10 mouse cellular contexts compared by ENCODE assay signal in genomic region chr14:119025889-119026288, GRCm38 (mm10).
DNase-seq lines count a peak whose midpoint lies in the region; ATAC-seq and TF ChIP-seq lines count a peak whose summit lies in the region.
"Had no signal": no experiment of that assay in that cellular context is flagged by ENCODE, and none has a peak within 500 bp of the region (broad histone marks: within the 10 kb centered on the region; RNA-seq: fewer than 3 reads in every experiment).

No protein-coding gene starts in this region.

- H3K4me2 ChIP-seq in midbrain, embryonic 11.5 days, result no peak overlapping the region
- no peak overlapping the region for H3K4me2 ChIP-seq in stomach, postnatal 0 days (replicated peaks; ENCODE audit: low read depth)
- H3K4me2 ChIP-seq: hindbrain, embryonic 13.5 days had no signal

- H3K27ac ChIP-seq in midbrain, embryonic 11.5 days (ENCODE audit: low read depth, low read length), result no peak overlapping the region
- H3K27ac ChIP-seq in midbrain, embryonic 10.5 days (replicated peaks), result no peak overlapping the region
- no peak overlapping the region for H3K27ac ChIP-seq in stomach, postnatal 0 days (replicated peaks)
- H3K27ac ChIP-seq: hindbrain, embryonic 13.5 days had no signal

- H3K4me3 ChIP-seq in midbrain, embryonic 11.5 days (ENCODE audit: low read depth, low read length), result no peak overlapping the region
- no peak overlapping the region for H3K4me3 ChIP-seq in midbrain, embryonic 10.5 days
- H3K4me3 ChIP-seq in stomach, postnatal 0 days (ENCODE audit: low read depth, low read length), result no peak overlapping the region
- H3K4me3 ChIP-seq: erythroblast, embryonic 14.5 days; hindbrain, embryonic 13.5 days had no signal

- H3K27me3 ChIP-seq in midbrain, embryonic 11.5 days (ENCODE audit: control insufficient read depth, insufficient read depth, low read length), result no peaks in the 10 kb centered on the region
- no peaks in the 10 kb centered on the region for H3K27me3 ChIP-seq in midbrain, embryonic 10.5 days (ENCODE audit: low read depth, poor library complexity, severe bottlenecking)
- no peaks in the 10 kb centered on the region for H3K27me3 ChIP-seq in stomach, postnatal 0 days (ENCODE audit: control insufficient read depth, insufficient read depth, low read length)
- H3K27me3 ChIP-seq: hindbrain, embryonic 13.5 days had no signal

- H3K9me3 ChIP-seq in midbrain, embryonic 11.5 days (ENCODE audit: control insufficient read depth, low read length), result no peaks in the 10 kb centered on the region
- no peaks in the 10 kb centered on the region for H3K9me3 ChIP-seq in midbrain, embryonic 10.5 days (replicated peaks)
- no peaks in the 10 kb centered on the region for H3K9me3 ChIP-seq in stomach, postnatal 0 days (ENCODE audit: control insufficient read depth, low read length)
- H3K9me3 ChIP-seq: hindbrain, embryonic 13.5 days had no signal

- no peak for TF ChIP-seq EP300 in stomach, postnatal 0 days (optimal IDR thresholded peaks at IDR 0.05)

- 74% methylated on average over 5 of the region's 5 CpGs for WGBS in midbrain, embryonic 11.5 days
- 72% methylated on average over 5 of the region's 5 CpGs for WGBS in midbrain, embryonic 10.5 days
- WGBS in stomach, postnatal 0 days, result 72% methylated on average over 5 of the region's 5 CpGs

- peak; percentile 59 for TF ChIP-seq CTCF in stomach, postnatal 0 days (IDR thresholded peaks at IDR 0.05; ENCODE audit: low read depth)

- peak; percentile 44 for DNase-seq in heart, adult 11 months
- no peak for DNase-seq in heart, adult 8-10 months (ENCODE audit: low spot score)
- DNase-seq in midbrain, embryonic 11.5 days (ENCODE audit: low spot score, missing footprints), result peak; percentile 85
- DNase-seq in midbrain, embryonic 10.5 days (ENCODE audit: low spot score), result no peak
- DNase-seq in c-Kit-positive CD71-positive TER-119-negative erythroid progenitor cells, embryonic 14.5 days (ENCODE audit: low read depth), result peak; percentile 44
- DNase-seq in stomach, postnatal 0 days (ENCODE audit: low spot score), result no peak
- DNase-seq in layer of hippocampus, postnatal 10 days (ENCODE audit: low spot score in 2 of 2), result no peak

- no peaks in the 10 kb centered on the region for H3K4me1 ChIP-seq in midbrain, embryonic 11.5 days (ENCODE audit: control insufficient read depth, insufficient read depth, low read length)
- no peaks in the 10 kb centered on the region for H3K4me1 ChIP-seq in midbrain, embryonic 10.5 days
- no peaks in the 10 kb centered on the region for H3K4me1 ChIP-seq in stomach, postnatal 0 days (replicated peaks; ENCODE audit: control insufficient read depth, insufficient read depth)
- H3K4me1 ChIP-seq: hindbrain, embryonic 13.5 days had no signal

- no peaks in the 10 kb centered on the region for H3K36me3 ChIP-seq in midbrain, embryonic 11.5 days (ENCODE audit: control insufficient read depth, insufficient read depth, low read length)
- peaks cover 30% of the 10 kb centered on the region for H3K36me3 ChIP-seq in midbrain, embryonic 10.5 days
- H3K36me3 ChIP-seq in stomach, postnatal 0 days (ENCODE audit: control insufficient read depth, insufficient read depth, low read length), result no peaks in the 10 kb centered on the region

- ATAC-seq in midbrain, embryonic 11.5 days (ENCODE audit: low FRiP score), result no peak
- no peak for ATAC-seq in stomach, postnatal 0 days (ENCODE audit: low FRiP score, low TSS enrichment)
- ATAC-seq in activated CD4-positive, CD25-positive, alpha-beta regulatory T cell, adult 4 months, result no peak

- H3K9ac ChIP-seq in midbrain, embryonic 11.5 days (ENCODE audit: low read length), result no peak overlapping the region
- H3K9ac ChIP-seq in stomach, postnatal 0 days (ENCODE audit: low read length), result no peak overlapping the region
- H3K9ac ChIP-seq: hindbrain, embryonic 13.5 days had no signal

Comparison
In these comparisons a context has a peak if more than half of its experiments do, and no peak if none do; other contexts are left out.
1. DNase-seq: peak in heart, adult 11 months (single experiment), midbrain, embryonic 11.5 days (single experiment) and c-Kit-positive CD71-positive TER-119-negative erythroid progenitor cells, embryonic 14.5 days (single experiment); none in heart, adult 8-10 months (single experiment), midbrain, embryonic 10.5 days (single experiment), stomach, postnatal 0 days (single experiment) and layer of hippocampus, postnatal 10 days (0 of 2).